Mouse (Mus musculus) limb, embryonic 11.5 days (tissue): ENCODE measurements around the gene Gal3st2. TPM values are rescaled to one million over a fixed set of nuclear protein-coding genes. Genes with fewer than 3 reads are reported as not detected.
"Not testable (repeated sequence)": the region's sequence is repeated elsewhere in the genome, so short reads cannot be mapped to it uniquely, and the experiment has no call there.

Source experiments
- ATAC-seq: fragments of 200-750 bp; cut with Nextera tagmentation; 2 replicates; pipeline ENCODE4 v1.8.0; 2017; ENCODE audit warnings: low read depth; ENCODE audit not compliant: insufficient number of reproducible peaks, low FRiP score, low TSS enrichment
- DNase-seq: peaks from one replicate; pipeline ENCODE4 v3.0.0-alpha.2; 2015; ENCODE audit warnings: low spot score
- H3K27ac ChIP-seq: fragments of 300-500 bp; sonication (generic); replicated peaks from 2 replicates; pipeline ENCODE4 v1.5.1; 2014; ENCODE audit warnings: low read depth, mild to moderate bottlenecking, low read length
- H3K27me3 ChIP-seq: fragments of 300-500 bp; sonication (generic); 2 replicates; pipeline ENCODE4 v1.6.1; 2014; ENCODE audit warnings: mild to moderate bottlenecking, low read length, mixed read lengths; ENCODE audit not compliant: control insufficient read depth, insufficient read depth
- H3K36me3 ChIP-seq: fragments of 300-500 bp; sonication (generic); 2 replicates; pipeline ENCODE4 v1.6.1; 2014; ENCODE audit warnings: mild to moderate bottlenecking, low read length, moderate library complexity, mixed read lengths; ENCODE audit not compliant: control insufficient read depth, insufficient read depth
- H3K4me1 ChIP-seq: fragments of 300-500 bp; sonication (generic); 2 replicates; pipeline ENCODE4 v1.6.1; 2014; ENCODE audit warnings: low read length, mixed read lengths; ENCODE audit not compliant: control insufficient read depth, insufficient read depth
- H3K4me2 ChIP-seq: fragments of 300-500 bp; sonication (generic); 2 replicates; pipeline ENCODE4 v1.6.1; 2014; ENCODE audit warnings: low read depth, mild to moderate bottlenecking, moderate library complexity; ENCODE audit not compliant: severe bottlenecking
- H3K4me3 ChIP-seq: fragments of 300-500 bp; sonication (generic); 2 replicates; pipeline ENCODE4 v1.5.1; 2014; ENCODE audit warnings: low read depth, low read length
- H3K9ac ChIP-seq: fragments of 300-500 bp; sonication (generic); 2 replicates; pipeline ENCODE4 v1.6.1; 2014; ENCODE audit warnings: mild to moderate bottlenecking, low read length
- H3K9me3 ChIP-seq: fragments of 300-500 bp; sonication (generic); 2 replicates; pipeline ENCODE4 v1.6.1; 2016; ENCODE audit warnings: low read length; ENCODE audit not compliant: control insufficient read depth
- WGBS: fragments of 180-500 bp; shearing (Covaris S2); extraction: QIAGEN DNeasy Blood & Tissue Kit; methylation state at CpG from one replicate; pipeline ENCODE4 v1.1.7; 2014; 5-methylcytosine and 5-hydroxymethylcytosine counted together
- polyA plus RNA-seq: library from polyadenylated mRNA; unstranded; fragments of >200 nt; fragmentation: Nextera tagmentation; extraction: Ambion mirVana; gene quantifications from 2 replicates; pipeline ENCODE4 v1.2.1, GENCODE M21; 2014

The Gal3st2 gene
- polyA plus RNA-seq, 1 experiment from 2014 or later = 0.05 TPM

- not testable (repeated sequence) for H3K27me3 ChIP-seq, H3K4me3 ChIP-seq, H3K9me3 ChIP-seq, H3K9ac ChIP-seq, DNase-seq, H3K27ac ChIP-seq, ATAC-seq, H3K4me2 ChIP-seq, H3K4me1 ChIP-seq, H3K36me3 ChIP-seq
- 86% methylated on average over 7 of the region's 8 CpGs for WGBS
Measured at GRCm38 (mm10) chr1:93838569-93838968, 22.5 kb upstream of the Gal3st2 start.

DNA sequence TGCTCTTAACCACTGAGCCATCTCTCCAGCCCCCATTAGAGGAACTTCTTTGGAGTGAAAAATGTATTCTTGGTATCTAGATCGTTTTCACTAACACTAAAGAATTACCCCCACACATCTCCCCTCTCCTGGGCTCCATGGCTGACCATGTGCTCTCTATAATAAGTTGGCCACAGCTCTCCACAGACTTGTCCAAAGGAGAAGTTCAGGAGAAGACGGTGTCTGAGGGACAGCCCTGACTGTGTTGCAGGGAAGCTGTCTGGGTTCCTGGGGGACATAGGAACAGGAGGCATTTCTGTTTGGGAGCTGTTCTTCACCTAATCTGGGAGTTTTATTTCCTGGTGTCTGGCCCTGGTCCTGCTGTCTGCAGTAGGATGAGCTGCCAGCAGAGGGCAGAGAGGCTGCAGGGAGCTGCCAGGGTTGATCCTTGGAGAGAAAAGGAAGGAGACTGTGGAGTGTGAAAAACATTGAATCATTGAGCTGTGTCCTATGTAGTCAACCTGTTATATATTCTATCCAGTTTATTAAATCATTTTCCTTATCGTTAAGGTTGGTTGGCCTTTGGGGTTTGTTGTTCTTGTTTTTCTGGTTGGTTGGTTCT lies 15.2 kb upstream of the Gal3st2 start:
- 74% methylated on average over 1 of the region's 3 CpGs for WGBS
- not testable (repeated sequence) for H3K27ac ChIP-seq, H3K27me3 ChIP-seq, H3K4me1 ChIP-seq, H3K4me3 ChIP-seq, H3K9ac ChIP-seq, DNase-seq, ATAC-seq, H3K4me2 ChIP-seq, H3K36me3 ChIP-seq, H3K9me3 ChIP-seq

DNA sequence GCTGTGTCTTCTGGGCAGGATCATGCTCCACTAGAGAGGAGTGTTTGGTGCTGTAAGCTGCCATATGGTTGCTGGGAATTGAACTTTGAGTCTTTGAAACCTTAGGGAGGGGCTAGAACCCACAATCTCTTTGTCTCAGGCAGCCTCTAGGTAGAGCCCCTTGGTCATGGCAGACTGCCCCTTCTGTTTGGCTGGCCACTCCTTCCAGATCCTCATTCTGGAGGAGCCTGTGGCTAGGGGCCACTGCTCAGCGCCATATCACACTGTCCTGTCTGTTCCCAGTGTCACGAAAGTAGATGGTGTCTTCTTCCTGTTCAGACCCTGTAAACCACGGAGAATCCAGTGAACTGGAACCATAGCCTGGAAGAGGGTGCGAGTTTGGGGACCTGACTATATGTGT lies 5.3 kb upstream of the Gal3st2 start:
- ATAC-seq, H3K27me3 ChIP-seq, DNase-seq, H3K27ac ChIP-seq, H3K4me1 ChIP-seq, H3K36me3 ChIP-seq, H3K4me3 ChIP-seq, H3K9me3 ChIP-seq, H3K4me2 ChIP-seq, H3K9ac ChIP-seq: not testable (repeated sequence)
- WGBS = 84% methylated on average over 4 of the region's 4 CpGs

DNA sequence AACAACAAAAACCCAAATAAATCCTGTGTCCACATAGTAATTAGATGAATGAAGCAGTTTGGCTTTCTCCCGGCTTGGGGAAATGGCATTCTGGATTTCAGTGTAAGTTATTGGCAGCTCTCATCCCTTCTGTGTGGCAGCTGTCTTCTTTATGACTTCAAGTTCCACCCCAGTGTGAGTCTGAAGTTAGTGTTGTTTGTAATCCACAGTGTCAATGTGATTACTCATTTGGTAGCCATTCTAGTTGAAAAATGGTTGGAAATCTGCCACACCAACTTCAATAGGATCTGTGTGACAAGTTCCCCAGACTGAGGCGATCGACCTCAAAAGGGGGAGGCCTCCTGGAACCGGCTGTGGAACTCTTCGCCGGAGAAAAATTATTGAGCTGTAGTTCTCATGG lies 3.7 kb upstream of the Gal3st2 start:
- DNase-seq = no peak
- H3K27me3 ChIP-seq = no peaks in the 10 kb centered on the region
- 87% methylated on average over 6 of the region's 6 CpGs for WGBS

GRCm38 (mm10) chr1:93857991-93858390 lies 3.1 kb upstream of the Gal3st2 start:
- Histone ChIP-seq H3K36me3 (no peaks in the 10 kb centered on the region), H3K4me1 (no peaks in the 10 kb centered on the region), H3K4me2 (no peak overlapping the region), H3K27ac (no peak overlapping the region), H3K9me3 (no peaks in the 10 kb centered on the region), H3K9ac (no peak overlapping the region), H3K4me3 (no peak overlapping the region), H3K27me3 (no peaks in the 10 kb centered on the region)
- no peak for DNase-seq
- 93% methylated on average over 3 of the region's 3 CpGs for WGBS
- no peak for ATAC-seq

More for the DNA sequence above, 3.7 kb upstream of the Gal3st2 start:
- Histone ChIP-seq H3K4me1 (no peaks in the 10 kb centered on the region), H3K36me3 (no peaks in the 10 kb centered on the region), H3K4me3 (no peak overlapping the region), H3K27ac (no peak overlapping the region), H3K9ac (no peak overlapping the region), H3K4me2 (no peak overlapping the region), H3K9me3 (no peaks in the 10 kb centered on the region)
- ATAC-seq = no peak

- no peaks in the 10 kb centered on the region for H3K36me3 ChIP-seq
- DNase-seq (no peak), ATAC-seq (no peak)
Measured at GRCm38 (mm10) chr1:93859619-93860018, 1.5 kb upstream of the Gal3st2 start.

GRCm38 (mm10) chr1:93871594-93872105 lies 10.5 kb downstream of the Gal3st2 start:
- not testable (repeated sequence) for H3K4me3 ChIP-seq, H3K36me3 ChIP-seq, ATAC-seq, H3K27ac ChIP-seq, H3K4me2 ChIP-seq, H3K27me3 ChIP-seq, DNase-seq, H3K9me3 ChIP-seq, H3K9ac ChIP-seq, H3K4me1 ChIP-seq
- no CpG with 5 or more reads among the region's 1 CpGs for WGBS

More at GRCm38 (mm10) chr1:93859619-93860018, 1.5 kb upstream of the Gal3st2 start:
- Histone ChIP-seq H3K4me3 (no peak overlapping the region), H3K9me3 (no peaks in the 10 kb centered on the region), H3K27ac (no peak overlapping the region), H3K27me3 (no peaks in the 10 kb centered on the region), H3K4me1 (no peaks in the 10 kb centered on the region), H3K9ac (no peak overlapping the region), H3K4me2 (no peak overlapping the region)

GRCm38 (mm10) chr1:93874405-93874804 lies 13.3 kb downstream of the Gal3st2 start:
- not testable (repeated sequence) for H3K9ac ChIP-seq, H3K4me3 ChIP-seq, H3K9me3 ChIP-seq, H3K4me2 ChIP-seq, H3K36me3 ChIP-seq, ATAC-seq, H3K27me3 ChIP-seq, DNase-seq, H3K27ac ChIP-seq, H3K4me1 ChIP-seq
- WGBS = 89% methylated on average over 9 of the region's 22 CpGs

DNA sequence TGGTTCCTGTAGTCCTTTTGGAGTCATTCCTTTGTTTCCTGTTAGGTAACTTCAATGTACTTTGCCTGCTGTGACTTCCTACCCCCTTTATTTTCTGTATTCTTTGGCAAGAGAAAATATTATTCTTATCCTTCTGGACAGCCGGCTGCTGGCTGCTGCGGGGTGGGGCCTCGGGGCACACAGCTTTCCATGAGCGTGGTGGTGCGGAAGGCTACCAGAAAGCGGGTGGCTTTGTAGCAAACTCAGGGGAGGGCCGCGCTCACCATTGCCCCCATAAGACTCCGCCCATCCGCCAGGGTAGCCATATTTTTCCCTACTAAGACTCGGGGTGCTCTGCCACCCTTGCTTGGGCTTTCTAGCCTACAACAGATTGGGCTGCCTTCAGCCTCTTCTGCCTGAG lies 20.7 kb downstream of the Gal3st2 start:
- H3K27me3 ChIP-seq, DNase-seq, H3K4me3 ChIP-seq, H3K9me3 ChIP-seq, H3K9ac ChIP-seq, H3K4me1 ChIP-seq, H3K27ac ChIP-seq, H3K4me2 ChIP-seq, ATAC-seq, H3K36me3 ChIP-seq: not testable (repeated sequence)
- WGBS = no CpG with 5 or more reads among the region's 11 CpGs
